Mouse (Mus musculus): Measurements from ENCODE around the gene Disp3.

Gene Disp3

DNA sequence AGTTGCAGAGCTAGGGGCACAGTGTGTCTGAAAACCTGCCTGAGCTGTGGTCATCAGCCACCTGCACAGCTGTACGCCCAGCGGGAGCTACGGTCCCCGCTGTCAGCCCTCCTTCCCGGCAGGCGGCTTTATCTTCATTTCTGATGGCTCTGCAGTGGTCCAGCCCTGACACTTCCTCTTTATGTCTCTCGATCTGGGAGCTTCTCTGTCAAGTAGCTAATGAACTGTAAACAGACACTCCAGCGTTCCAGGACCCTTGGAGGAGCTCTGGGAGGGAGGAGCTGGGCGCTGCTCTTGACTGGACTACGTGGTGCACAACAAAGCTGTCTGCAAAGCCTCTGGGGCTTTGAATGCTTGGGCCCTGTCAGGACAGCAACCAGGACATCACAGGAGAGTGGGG is 67.1 kb downstream of the Disp3 start:
- DNase-seq (ENCODE audit: low read depth, low spot score): no peak

DNA sequence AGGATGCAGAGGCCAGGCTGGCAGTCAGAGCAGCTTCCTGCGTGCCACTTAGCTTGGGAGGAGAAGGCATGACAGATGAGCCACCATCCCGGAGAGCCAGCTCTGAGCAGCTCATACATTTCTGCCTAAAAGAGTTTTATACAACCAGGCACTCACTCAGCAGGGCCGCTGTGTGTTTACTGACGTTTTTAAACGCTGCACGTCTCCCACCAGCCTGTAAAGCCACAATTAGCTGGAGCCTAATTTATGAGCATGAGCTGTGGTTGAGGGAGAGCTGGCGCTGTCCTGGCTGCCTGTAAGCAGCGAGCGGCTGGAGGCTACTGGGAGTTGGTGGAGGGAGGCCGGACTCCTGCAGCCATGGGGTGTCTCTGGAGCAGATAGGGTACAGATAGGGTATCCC is 69.5 kb downstream of the Disp3 start:
- DNase-seq (ENCODE audit: low read depth, low spot score): no peak

DNA sequence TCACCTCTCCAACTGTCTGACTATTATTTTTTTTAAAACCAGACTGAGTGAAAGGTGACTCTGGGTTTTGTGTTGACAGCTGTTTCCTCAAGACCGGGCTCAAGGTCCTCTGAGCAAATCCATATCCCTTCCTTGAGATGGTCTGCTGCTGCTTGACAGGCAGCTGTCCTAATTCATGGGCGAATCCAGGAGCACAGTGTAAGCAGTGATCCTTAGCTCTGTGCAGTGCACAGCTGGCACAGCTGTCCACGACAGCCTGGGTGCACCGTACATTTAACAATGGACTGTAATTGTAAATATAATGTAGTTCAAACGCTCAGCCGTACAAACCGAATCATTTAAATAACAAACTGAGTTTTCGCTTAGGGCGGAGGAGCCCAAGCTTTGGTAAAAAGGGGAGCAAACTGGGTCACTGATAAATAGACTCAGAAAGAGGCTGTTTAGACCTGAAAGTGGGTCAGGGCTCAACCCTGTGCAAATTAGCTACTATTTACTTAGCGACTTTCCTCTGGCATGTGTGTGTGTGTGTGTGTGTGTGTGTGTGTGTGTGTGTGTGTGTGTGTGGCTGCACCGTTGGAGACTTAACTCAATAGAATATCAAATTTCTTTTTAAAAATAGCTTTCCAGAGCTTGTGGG is 72.4 kb downstream of the Disp3 start:
- no peak for DNase-seq (ENCODE audit: low read depth, low spot score)

DNA sequence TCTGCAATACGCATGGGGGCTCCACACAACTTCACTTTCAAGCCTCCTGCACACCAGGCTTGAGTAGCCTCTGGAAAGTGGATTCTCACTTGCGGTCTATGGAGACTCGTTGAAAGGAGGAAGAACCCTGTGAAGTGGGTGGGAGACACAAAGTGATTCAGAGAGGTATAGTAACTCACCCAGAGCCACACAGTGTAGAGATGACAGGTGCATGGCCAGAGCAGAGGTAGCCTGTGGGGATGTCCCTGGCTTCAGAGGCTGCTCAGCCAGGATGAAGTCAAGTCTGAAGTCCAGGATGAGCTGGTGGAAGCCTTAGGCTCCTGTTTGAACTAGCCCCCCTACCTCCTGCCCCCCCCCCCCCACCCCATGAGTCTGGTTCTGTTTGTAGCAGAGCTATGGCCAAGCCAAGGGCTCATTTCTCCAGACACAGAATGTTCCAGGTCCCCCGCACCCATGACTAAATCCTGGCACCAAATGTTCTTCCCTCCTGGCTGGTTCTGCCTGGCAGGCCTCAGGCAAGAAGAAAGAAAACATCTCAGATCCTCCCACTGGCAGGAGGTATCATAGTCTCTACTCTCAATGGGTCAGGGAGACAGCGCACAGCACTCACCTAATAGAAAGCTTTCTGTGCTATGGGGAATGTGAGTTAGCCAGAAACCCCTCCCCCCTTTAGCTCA is 73.2 kb downstream of the Disp3 start:
- DNase-seq (ENCODE audit: low read depth, low spot score): no peak

DNA sequence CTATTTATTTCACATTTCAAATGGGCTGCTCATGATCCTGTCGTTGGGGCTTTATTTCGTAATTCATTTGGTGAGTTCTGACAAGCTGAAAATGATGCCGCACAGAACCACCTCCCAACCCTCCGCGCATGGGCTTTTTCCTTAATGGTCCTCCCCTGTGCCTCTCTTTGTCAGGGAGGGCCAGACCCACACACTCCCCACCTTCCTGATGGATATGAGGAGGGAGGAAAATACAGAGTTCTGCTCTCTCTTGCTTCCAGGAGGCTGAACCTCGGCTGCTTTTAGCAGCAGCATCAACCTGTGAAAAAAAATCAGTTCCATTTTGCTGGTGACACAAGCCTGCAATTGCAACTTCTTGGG is 82.9 kb downstream of the Disp3 start:
- no peak for DNase-seq (ENCODE audit: low read depth, low spot score)

DNA sequence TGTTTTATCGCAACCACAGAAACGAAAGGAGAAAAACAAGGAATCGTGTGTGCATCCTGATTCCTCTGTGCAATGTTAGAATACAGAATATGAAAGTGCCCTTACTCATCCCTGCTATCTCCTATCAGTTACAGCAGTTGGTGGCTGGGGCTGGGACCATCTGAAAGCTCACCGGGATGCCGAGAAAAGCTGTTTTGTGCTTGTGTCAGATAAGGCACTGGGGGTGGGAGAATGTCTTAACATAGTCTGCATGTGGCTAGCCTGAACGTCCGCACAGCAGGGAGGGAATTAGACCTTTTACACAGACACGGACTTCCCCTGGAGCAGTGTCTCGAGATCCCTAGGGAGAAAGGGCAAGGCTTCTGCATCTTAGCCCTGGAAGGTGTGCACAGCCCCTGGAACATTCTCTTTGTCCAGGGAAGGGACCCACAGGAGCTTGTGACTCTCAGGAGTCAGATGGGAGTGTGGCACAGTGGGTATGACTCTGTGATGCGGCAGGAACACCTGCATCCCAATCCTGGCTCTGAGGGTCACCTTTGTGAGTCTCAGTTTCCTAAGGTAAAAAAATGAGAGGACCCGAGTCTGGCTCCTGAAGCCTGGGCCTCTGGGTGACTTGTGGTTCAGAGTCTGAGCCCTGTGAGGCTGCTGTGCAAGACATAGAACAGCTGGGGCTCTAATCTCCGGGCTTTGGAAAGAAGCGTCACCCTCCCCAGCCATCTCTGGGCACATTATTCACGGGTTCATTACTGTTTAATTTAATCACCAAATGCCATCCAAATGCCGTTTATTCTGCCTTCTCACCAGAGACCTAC is 83.5 kb downstream of the Disp3 start:
- DNase-seq (ENCODE audit: low read depth, low spot score): no peak

DNA sequence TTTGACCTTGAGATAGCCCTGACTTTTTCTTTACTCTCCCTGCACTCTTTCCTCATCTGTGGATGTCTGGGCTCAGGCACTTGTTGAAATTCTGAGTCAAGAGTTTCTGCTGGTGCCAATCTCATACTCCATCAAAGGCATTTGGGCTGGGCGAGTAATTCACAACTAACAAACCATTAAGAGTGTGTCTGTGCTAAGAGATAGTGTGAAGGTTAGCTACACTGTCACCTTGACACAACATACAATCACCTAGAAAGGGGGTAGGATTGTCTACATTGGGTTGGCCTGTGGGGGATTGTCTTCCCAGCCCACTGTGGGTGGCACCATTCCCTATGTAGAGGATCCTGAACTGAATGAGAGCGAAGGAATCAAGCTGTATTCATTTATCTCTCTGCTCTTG is 84.2 kb downstream of the Disp3 start:
- no peak for DNase-seq (ENCODE audit: low read depth, low spot score)

DNA sequence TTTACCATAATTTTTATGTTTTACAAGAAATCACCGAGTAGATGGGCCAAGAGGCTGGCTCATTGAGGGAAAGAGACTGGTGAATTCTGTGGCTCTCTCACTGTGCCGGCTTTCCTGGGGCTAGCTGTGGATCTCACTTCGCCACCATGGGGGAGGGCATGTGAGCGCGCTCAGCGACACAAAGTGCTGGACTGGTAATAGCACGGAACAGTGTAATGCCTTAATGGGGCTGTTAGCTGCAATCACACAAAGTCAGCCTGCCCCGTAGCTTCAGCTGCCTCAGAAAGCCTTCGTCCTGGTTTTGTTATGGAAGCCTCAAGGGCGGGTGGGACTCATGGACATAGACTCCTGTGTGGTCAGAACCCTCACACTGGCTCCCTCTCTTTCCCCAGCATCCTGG is 89.0 kb downstream of the Disp3 start:
- DNase-seq (ENCODE audit: low read depth, low spot score): no peak

DNA sequence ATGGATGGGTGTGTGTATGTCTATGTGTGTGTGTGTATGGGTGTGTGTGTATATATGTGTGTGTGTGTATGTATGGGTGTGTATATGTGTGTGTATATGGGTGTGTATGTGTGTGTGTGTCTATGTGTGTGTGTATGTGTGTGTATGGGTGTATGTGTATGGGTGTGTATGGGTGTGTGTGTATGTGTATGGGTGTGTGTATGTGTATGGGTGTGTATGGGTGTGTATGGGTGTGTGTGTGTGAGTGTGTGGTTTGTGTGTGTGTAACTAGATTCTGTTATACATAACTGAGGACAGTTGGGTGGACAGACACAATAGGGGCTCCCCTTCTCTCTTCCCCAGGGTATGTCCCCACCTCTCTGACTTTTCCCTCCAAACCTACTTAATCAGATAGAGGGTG is 93.4 kb downstream of the Disp3 start:
- DNase-seq (ENCODE audit: low read depth, low spot score): no peak

DNA sequence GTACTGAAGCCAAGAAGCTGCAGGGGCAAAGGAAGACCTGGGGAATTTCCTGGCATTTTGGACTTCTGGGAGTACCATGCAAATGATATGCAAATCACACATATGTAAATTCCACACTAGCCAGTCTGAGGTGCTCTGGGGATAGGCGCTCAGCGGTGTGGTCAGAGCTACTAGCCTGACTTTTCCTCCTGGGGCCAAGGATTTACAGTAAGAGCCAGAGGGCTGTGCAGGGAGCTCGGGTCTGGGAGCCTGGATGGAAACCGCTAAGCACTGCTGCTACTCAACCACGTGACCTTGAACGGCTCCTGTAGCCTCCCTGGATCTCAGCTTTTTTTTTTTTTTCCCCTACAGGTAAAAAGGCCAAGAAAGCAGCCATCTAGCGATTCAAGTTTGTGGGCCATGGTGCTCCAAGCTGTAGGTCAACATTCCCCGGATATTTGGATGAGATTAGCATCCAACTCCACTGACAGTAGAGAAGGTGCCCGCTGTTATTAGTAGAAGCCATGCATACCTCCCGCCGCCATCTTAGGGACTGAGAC is 95.0 kb downstream of the Disp3 start:
- DNase-seq (ENCODE audit: low read depth, low spot score): peak; percentile 89
